Comparison of ENCODE assay signal across 9 mouse cellular contexts in the genomic region with DNA sequence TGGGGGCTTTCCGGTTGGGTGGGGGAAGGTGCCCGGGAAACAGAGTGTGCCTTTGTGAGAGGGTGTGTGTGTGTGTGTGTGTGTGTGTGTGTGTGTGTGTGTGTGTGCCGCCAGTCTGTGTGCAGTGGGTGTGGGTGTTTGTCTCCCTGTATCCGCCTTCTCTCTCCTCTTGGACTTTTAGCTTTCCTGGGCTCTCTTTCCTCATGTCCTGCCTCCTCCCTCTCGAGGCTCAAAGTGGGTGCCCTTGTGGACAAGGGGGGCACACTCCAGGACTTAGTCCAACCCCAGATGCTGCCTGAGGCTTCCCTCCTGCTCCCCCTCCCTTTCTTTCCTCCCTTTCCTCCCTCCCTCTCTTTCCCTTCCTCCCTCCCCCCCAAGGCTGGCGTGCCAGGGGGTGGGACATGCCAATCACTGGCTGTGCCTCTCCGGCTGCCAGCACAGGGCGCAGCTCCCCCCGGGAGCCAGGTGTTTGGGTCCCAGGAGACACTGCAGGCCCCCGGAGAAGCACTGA. TPM values are rescaled to one million over a fixed set of nuclear protein-coding genes. Genes with fewer than 3 reads are reported as not detected.
DNase-seq lines count a peak whose midpoint lies in the region; ATAC-seq and TF ChIP-seq lines count a peak whose summit lies in the region.
"Had no signal": no experiment of that assay in that cellular context is flagged by ENCODE, and none has a peak within 500 bp of the region (broad histone marks: within the 10 kb centered on the region; RNA-seq: fewer than 3 reads in every experiment).

No protein-coding gene starts in this region.

- no peak for TF ChIP-seq POLR2A in small intestine, adult 2 months (IDR thresholded peaks at IDR 0.05; ENCODE audit: low read depth, low read length)
- TF ChIP-seq POLR2A in kidney, adult 2 months (IDR thresholded peaks at IDR 0.05; ENCODE audit: low read depth, low read length), result no peak

- ATAC-seq in midbrain, embryonic 13.5 days, result peak; percentile 18; the same call in 1 of the 2 replicates
- no peak for ATAC-seq in erythroid progenitor cell, adult 5-6 weeks (replicated peaks; ENCODE audit: low FRiP score, poor library complexity, severe bottlenecking)

- H3K9me3 ChIP-seq in midbrain, embryonic 13.5 days, result no peaks in the 10 kb centered on the region
- H3K9me3 ChIP-seq in midbrain, embryonic 10.5 days (replicated peaks), result no peaks in the 10 kb centered on the region

- WGBS in midbrain, embryonic 13.5 days, result 51% methylated on average over 10 of the region's 10 CpGs
- 46% methylated on average over 10 of the region's 10 CpGs for WGBS in midbrain, embryonic 10.5 days
- WGBS in small intestine, adult 2 months, result 18% methylated on average over 10 of the region's 10 CpGs
- WGBS in kidney, adult 2 months, result 20% methylated on average over 10 of the region's 10 CpGs

- peaks cover 44% of the 10 kb centered on the region for H3K27me3 ChIP-seq in midbrain, embryonic 13.5 days
- H3K27me3 ChIP-seq in midbrain, embryonic 10.5 days (ENCODE audit: low read depth, poor library complexity, severe bottlenecking), result peaks cover 49% of the 10 kb centered on the region
- H3K27me3 ChIP-seq in small intestine, adult 2 months (ENCODE audit: control insufficient read depth, insufficient read depth, low read length), result peaks cover 7% of the 10 kb centered on the region; the same call in 1 of the 2 replicates
- no peaks in the 10 kb centered on the region for H3K27me3 ChIP-seq in kidney, adult 2 months (replicated peaks; ENCODE audit: control insufficient read depth, insufficient read depth, low read length)

- no peak for DNase-seq in midbrain, embryonic 10.5 days (ENCODE audit: low spot score)
- DNase-seq in frontal cortex, postnatal 14 days (ENCODE audit: low spot score in 2 of 2), result peak; percentile 70 to 71
- DNase-seq in left cerebral cortex, adult 8-10 months (ENCODE audit: low spot score in 2 of 2), result peak; percentile 71 to 73
- DNase-seq in cerebellum, adult 9-11 months, result no peak
- DNase-seq in kidney, adult 2 months, result no peak

- TF ChIP-seq CTCF in small intestine, adult 2 months (IDR thresholded peaks at IDR 0.05; ENCODE audit: extremely low read depth, insufficient read length, insufficient replicate concordance, low read depth, low read length), result no peak
- TF ChIP-seq CTCF in kidney, adult 2 months (conservative IDR thresholded peaks at IDR 0.05; ENCODE audit: insufficient read depth, insufficient read length, low read depth, low read length), result no peak

- H3K4me3 ChIP-seq in midbrain, embryonic 13.5 days (replicated peaks), result no peak overlapping the region
- no peak overlapping the region for H3K4me3 ChIP-seq in midbrain, embryonic 10.5 days
- H3K4me3 ChIP-seq in small intestine, adult 2 months (ENCODE audit: low read depth, low read length), result peak overlapping the region; percentile 38
- no peak overlapping the region for H3K4me3 ChIP-seq in kidney, adult 2 months (ENCODE audit: insufficient read depth, low read depth, low read length)

- H3K36me3 ChIP-seq in midbrain, embryonic 13.5 days, result no peaks in the 10 kb centered on the region
- H3K36me3 ChIP-seq in midbrain, embryonic 10.5 days, result no peaks in the 10 kb centered on the region
- H3K36me3 ChIP-seq in small intestine, adult 2 months (ENCODE audit: control insufficient read depth, insufficient read depth, low read length), result no peaks in the 10 kb centered on the region
- H3K36me3 ChIP-seq in kidney, adult 2 months (ENCODE audit: control insufficient read depth, insufficient read depth, low read length), result no peaks in the 10 kb centered on the region

- H3K4me2 ChIP-seq in midbrain, embryonic 13.5 days (replicated peaks), result no peak overlapping the region

- H3K9ac ChIP-seq in midbrain, embryonic 13.5 days (replicated peaks), result no peak overlapping the region

- H3K4me1 ChIP-seq in midbrain, embryonic 13.5 days (replicated peaks), result peaks cover 13% of the 10 kb centered on the region
- peaks cover 28% of the 10 kb centered on the region for H3K4me1 ChIP-seq in midbrain, embryonic 10.5 days
- peaks cover 4% of the 10 kb centered on the region for H3K4me1 ChIP-seq in small intestine, adult 2 months (ENCODE audit: control insufficient read depth, insufficient read depth, insufficient read length, low read length)
- H3K4me1 ChIP-seq in kidney, adult 2 months (ENCODE audit: control insufficient read depth, insufficient read depth, low read length), result no peaks in the 10 kb centered on the region

- no peak overlapping the region for H3K27ac ChIP-seq in midbrain, embryonic 13.5 days
- no peak overlapping the region for H3K27ac ChIP-seq in midbrain, embryonic 10.5 days (replicated peaks)
- H3K27ac ChIP-seq in small intestine, adult 2 months (ENCODE audit: insufficient read depth, low read depth, low read length), result no peak overlapping the region
- H3K27ac ChIP-seq in kidney, adult 2 months (ENCODE audit: insufficient read depth, low read depth, low read length), result no peak overlapping the region

RNA-seq across cellular contexts. Expression of gene Chrm1, which starts 0.4 kb away (rescaled TPM):
- 0.31 and 0.58 TPM in 2 replicates for polyA plus RNA-seq in midbrain, embryonic 13.5 days (2015; fragmentation: Nextera tagmentation; extraction: Ambion mirVana)
- polyA plus RNA-seq in midbrain, embryonic 10.5 days (2016; fragmentation: Nextera tagmentation; extraction: Ambion mirVana), result not detected in 2 replicates
- 100 to 1,000 TPM; 131 to 142 (median 136) TPM for total RNA-seq in left cerebral cortex, adult 8-10 months (2022)
- 2.3 and 2.4 TPM in 2 replicates for polyA plus RNA-seq in small intestine, adult 2 months (2012; rRNA removed)
- total RNA-seq in erythroid progenitor cell, adult 5-6 weeks (2015; ENCODE audit: low replicate concordance), result not detected in 2 replicates
- total RNA-seq in erythroid progenitor cell, adult 5-6 weeks (2017; ENCODE audit: low replicate concordance), result 0.26 TPM in 1 of 2 replicates, not detected in the other
- polyA plus RNA-seq in kidney, adult 2 months (2012; rRNA removed), result 0.53 and 0.62 TPM in 2 replicates

RNA-seq across cellular contexts. Expression of gene Slc22a6, which starts 46.1 kb away (rescaled TPM):
- polyA plus RNA-seq in midbrain, embryonic 13.5 days (2015; fragmentation: Nextera tagmentation; extraction: Ambion mirVana), result 8.5 and 9.5 TPM in 2 replicates
- 0.06 and 0.47 TPM in 2 replicates for polyA plus RNA-seq in midbrain, embryonic 10.5 days (2016; fragmentation: Nextera tagmentation; extraction: Ambion mirVana)
- total RNA-seq in left cerebral cortex, adult 8-10 months (2022), result 1 to 10 TPM; 6.6 to 8.6 (median 7.8) TPM
- not detected in 2 replicates for polyA plus RNA-seq in small intestine, adult 2 months (2012; rRNA removed)
- total RNA-seq in erythroid progenitor cell, adult 5-6 weeks (2015; ENCODE audit: low replicate concordance), result not detected in 2 replicates
- not detected in 2 replicates for total RNA-seq in erythroid progenitor cell, adult 5-6 weeks (2017; ENCODE audit: low replicate concordance)
- 355 and 358 TPM in 2 replicates for polyA plus RNA-seq in kidney, adult 2 months (2012; rRNA removed)
- polyA plus RNA-seq: large intestine, adult 2 months had no signal

RNA-seq across cellular contexts. Expression of gene Slc3a2, which starts 59.2 kb away (rescaled TPM):
- polyA plus RNA-seq in midbrain, embryonic 13.5 days (2015; fragmentation: Nextera tagmentation; extraction: Ambion mirVana), result 151 and 153 TPM in 2 replicates
- 139 and 144 TPM in 2 replicates for polyA plus RNA-seq in midbrain, embryonic 10.5 days (2016; fragmentation: Nextera tagmentation; extraction: Ambion mirVana)
- 100 to 1,000 TPM; 147 to 155 (median 150) TPM for total RNA-seq in left cerebral cortex, adult 8-10 months (2022)
- polyA plus RNA-seq in small intestine, adult 2 months (2012; rRNA removed), result 132 and 391 TPM in 2 replicates
- total RNA-seq in erythroid progenitor cell, adult 5-6 weeks (2015; ENCODE audit: low replicate concordance), result 198 and 206 TPM in 2 replicates
- 242 and 266 TPM in 2 replicates for total RNA-seq in erythroid progenitor cell, adult 5-6 weeks (2017; ENCODE audit: low replicate concordance)
- polyA plus RNA-seq in kidney, adult 2 months (2012; rRNA removed), result 560 and 573 TPM in 2 replicates

Comparison
In these comparisons a context has a peak if more than half of its experiments do, and no peak if none do; other contexts are left out.
1. DNase-seq: peak in frontal cortex, postnatal 14 days (2 of 2) and left cerebral cortex, adult 8-10 months (2 of 2); none in midbrain, embryonic 10.5 days (single experiment), cerebellum, adult 9-11 months (single experiment) and kidney, adult 2 months (single experiment).
2. RNA of gene Slc22a6, which starts 46.1 kb away (polyA plus RNA-seq): 355 to 358 TPM in kidney, adult 2 months; 8.5 to 9.5 TPM in midbrain, embryonic 13.5 days, 0.06 to 0.47 TPM in midbrain, embryonic 10.5 days and not detected in small intestine, adult 2 months; every median in the first group is over 10 times any median in the second.